Mouse (Mus musculus): Measurements from ENCODE around the gene Reep3. TPM values are rescaled to one million over a fixed set of nuclear protein-coding genes. Genes with fewer than 3 reads are reported as not detected.
A peak's percentile ranks its signal among the peaks of the same experiment; 100 is the strongest.

The Reep3 gene
- 8.9 and 9.2 TPM in 2 replicates for polyA plus RNA-seq (2015; fragmentation: Nextera tagmentation; extraction: Ambion mirVana)

GRCm38 (mm10) chr10:67096621-67097436 is at the start of gene Reep3:
Gene Reep3 (minus strand): TSS chr10:67096945.
- H3K27me3 ChIP-seq, result peaks cover 9% of the 10 kb centered on the region; the same call in 1 of the 2 replicates
- H3K36me3 ChIP-seq (replicated peaks), result no peaks in the 10 kb centered on the region
- 0% methylated on average over 70 of the region's 97 CpGs for WGBS (ENCODE audit: insufficient replicate concordance)
- H3K4me3 ChIP-seq (replicated peaks), result peak within 1 kb of the TSS; percentile 86
- peak within 1 kb of the TSS; percentile 90 for H3K4me2 ChIP-seq
- peak; percentile 92 for ATAC-seq (ENCODE audit: insufficient read depth)
- peak within 1 kb of the TSS; percentile 82 for H3K9ac ChIP-seq
- H3K9me3 ChIP-seq (replicated peaks), result no peaks in the 10 kb centered on the region
- peaks cover 47% of the 10 kb centered on the region for H3K4me1 ChIP-seq (replicated peaks)
- H3K27ac ChIP-seq (replicated peaks), result peak within 1 kb of the TSS; percentile 86

- Histone ChIP-seq H3K27ac (replicated peaks) (no peak overlapping the region), H3K4me2 (no peak overlapping the region), H3K9ac (no peak overlapping the region), H3K27me3 (no peaks in the 10 kb centered on the region), H3K4me3 (replicated peaks) (no peak overlapping the region), H3K36me3 (replicated peaks) (no peaks in the 10 kb centered on the region), H3K9me3 (replicated peaks) (no peaks in the 10 kb centered on the region), H3K4me1 (replicated peaks) (no peaks in the 10 kb centered on the region)
- ATAC-seq (ENCODE audit: insufficient read depth), result no peak
- WGBS (ENCODE audit: insufficient replicate concordance), result 45% methylated on average over 4 of the region's 4 CpGs
Measured at GRCm38 (mm10) chr10:67145623-67146022, 48.9 kb upstream of the Reep3 start.

- H3K9ac ChIP-seq, result no peak overlapping the region
- H3K4me2 ChIP-seq, result no peak overlapping the region
- H3K36me3 ChIP-seq (replicated peaks), result no peaks in the 10 kb centered on the region
- H3K4me1 ChIP-seq (replicated peaks), result no peaks in the 10 kb centered on the region
- H3K27me3 ChIP-seq, result no peaks in the 10 kb centered on the region
- ATAC-seq (ENCODE audit: insufficient read depth), result no peak
- H3K9me3 ChIP-seq (replicated peaks), result no peaks in the 10 kb centered on the region
- no peak overlapping the region for H3K27ac ChIP-seq (replicated peaks)
- H3K4me3 ChIP-seq (replicated peaks), result no peak overlapping the region
- WGBS (ENCODE audit: insufficient replicate concordance), result 68% methylated on average over 2 of the region's 2 CpGs
Measured at GRCm38 (mm10) chr10:67144269-67144668, 47.5 kb upstream of the Reep3 start.

- Histone ChIP-seq H3K4me3 (replicated peaks) (no peak overlapping the region), H3K4me2 (no peak overlapping the region), H3K9me3 (replicated peaks) (no peaks in the 10 kb centered on the region), H3K9ac (no peak overlapping the region), H3K4me1 (replicated peaks) (no peaks in the 10 kb centered on the region), H3K27ac (replicated peaks) (no peak overlapping the region), H3K36me3 (replicated peaks) (no peaks in the 10 kb centered on the region), H3K27me3 (no peaks in the 10 kb centered on the region)
- no peak for ATAC-seq (ENCODE audit: insufficient read depth)
Measured at GRCm38 (mm10) chr10:67143661-67144060, 46.9 kb upstream of the Reep3 start.

- H3K4me1 ChIP-seq (replicated peaks), result 0 out of 2 replicates have a peak, but pooled peaks cover 2% of the 10 kb centered on the region
- H3K36me3 ChIP-seq (replicated peaks), result no peaks in the 10 kb centered on the region
- no peak overlapping the region for H3K9ac ChIP-seq
- H3K27ac ChIP-seq (replicated peaks), result no peak overlapping the region
- no peak overlapping the region for H3K4me2 ChIP-seq
- WGBS (ENCODE audit: insufficient replicate concordance), result 77% methylated on average over 2 of the region's 2 CpGs
- no peaks in the 10 kb centered on the region for H3K9me3 ChIP-seq (replicated peaks)
- no peaks in the 10 kb centered on the region for H3K27me3 ChIP-seq
- H3K4me3 ChIP-seq (replicated peaks), result no peak overlapping the region
- ATAC-seq (ENCODE audit: insufficient read depth), result no peak
Measured at GRCm38 (mm10) chr10:67137437-67137836, 40.7 kb upstream of the Reep3 start.

GRCm38 (mm10) chr10:67134322-67134721 is 37.6 kb upstream of the Reep3 start:
- Histone ChIP-seq H3K4me3 (replicated peaks) (no peak overlapping the region), H3K4me2 (no peak overlapping the region), H3K27me3 (no peaks in the 10 kb centered on the region), H3K9me3 (replicated peaks) (no peaks in the 10 kb centered on the region), H3K36me3 (replicated peaks) (no peaks in the 10 kb centered on the region), H3K27ac (replicated peaks) (no peak overlapping the region), H3K4me1 (replicated peaks) (peaks cover 4% of the 10 kb centered on the region; the same call in 1 of the 2 replicates), H3K9ac (no peak overlapping the region)
- whole genome bisulfite sequencing (ENCODE audit: insufficient replicate concordance), result 74% methylated on average over 2 of the region's 2 CpGs
- no peak for ATAC-seq (ENCODE audit: insufficient read depth)

- H3K36me3 ChIP-seq (replicated peaks), result no peaks in the 10 kb centered on the region
- 26% methylated on average over 1 of the region's 1 CpGs for WGBS (ENCODE audit: insufficient replicate concordance)
- H3K27ac ChIP-seq (replicated peaks), result no peak overlapping the region
- H3K9me3 ChIP-seq (replicated peaks), result no peaks in the 10 kb centered on the region
- ATAC-seq (ENCODE audit: insufficient read depth), result no peak
- H3K4me3 ChIP-seq (replicated peaks), result no peak overlapping the region
- H3K27me3 ChIP-seq, result peaks cover 22% of the 10 kb centered on the region
- H3K4me2 ChIP-seq, result no peak overlapping the region
- peaks cover 16% of the 10 kb centered on the region; the same call in 1 of the 2 replicates for H3K4me1 ChIP-seq (replicated peaks)
- H3K9ac ChIP-seq, result no peak overlapping the region
Measured at GRCm38 (mm10) chr10:67131709-67132108, 35.0 kb upstream of the Reep3 start.

- ATAC-seq (ENCODE audit: insufficient read depth), result no peak
Measured at GRCm38 (mm10) chr10:67129531-67129930, 32.8 kb upstream of the Reep3 start.

GRCm38 (mm10) chr10:67126859-67127758 is 30.4 kb upstream of the Reep3 start:
- H3K4me3 ChIP-seq (replicated peaks), result peak overlapping the region; percentile 70
- peaks cover 21% of the 10 kb centered on the region for H3K4me1 ChIP-seq (replicated peaks)
- WGBS (ENCODE audit: insufficient replicate concordance), result under 1% methylated on average over 103 of the region's 115 CpGs

More at GRCm38 (mm10) chr10:67129531-67129930, 32.8 kb upstream of the Reep3 start:
- Histone ChIP-seq H3K9me3 (replicated peaks) (no peaks in the 10 kb centered on the region), H3K4me1 (replicated peaks) (peaks cover 21% of the 10 kb centered on the region), H3K27ac (replicated peaks) (no peak overlapping the region), H3K4me2 (no peak overlapping the region), H3K36me3 (replicated peaks) (no peaks in the 10 kb centered on the region), H3K4me3 (replicated peaks) (no peak overlapping the region), H3K27me3 (peaks cover 42% of the 10 kb centered on the region), H3K9ac (no peak overlapping the region)
- WGBS (ENCODE audit: insufficient replicate concordance), result 77% methylated on average over 1 of the region's 1 CpGs

GRCm38 (mm10) chr10:67126061-67126858 is 29.5 kb upstream of the Reep3 start:
- Histone ChIP-seq H3K27ac (replicated peaks) (peak overlapping the region; percentile 34; the same call in 1 of the 2 replicates), H3K4me2 (peak overlapping the region; percentile 93), H3K36me3 (replicated peaks) (no peaks in the 10 kb centered on the region), H3K4me1 (replicated peaks) (peaks cover 19% of the 10 kb centered on the region), H3K4me3 (replicated peaks) (peak overlapping the region; percentile 70), H3K9ac (peak overlapping the region; percentile 64), H3K27me3 (peaks cover 44% of the 10 kb centered on the region), H3K9me3 (replicated peaks) (no peaks in the 10 kb centered on the region)
- ATAC-seq (ENCODE audit: insufficient read depth), result peak; percentile 18; the same call in 1 of the 2 replicates
- WGBS (ENCODE audit: insufficient replicate concordance), result 2% methylated on average over 50 of the region's 50 CpGs

More at GRCm38 (mm10) chr10:67126859-67127758, 30.4 kb upstream of the Reep3 start:
- Histone ChIP-seq H3K9me3 (replicated peaks) (no peaks in the 10 kb centered on the region), H3K9ac (peak overlapping the region; percentile 64), H3K27ac (replicated peaks) (peak overlapping the region; percentile 34; the same call in 1 of the 2 replicates), H3K36me3 (replicated peaks) (no peaks in the 10 kb centered on the region), H3K4me2 (peak overlapping the region; percentile 93), H3K27me3 (peaks cover 44% of the 10 kb centered on the region)
- ATAC-seq (ENCODE audit: insufficient read depth), result peak; percentile 68
